Mouse (Mus musculus): ENCODE data around the gene Olfr552.
"Not testable (repeated sequence)": the region's sequence is repeated elsewhere in the genome, so short reads cannot be mapped to it uniquely, and the experiment has no call there.

Gene Olfr552

GRCm38 (mm10) chr7:102597378-102598031, at the start of gene Olfr552:
TSS of gene Olfr552 (plus strand) at chr7:102597770.
- no peak for DNase-seq (ENCODE audit: low spot score in 2 of 2)

GRCm38 (mm10) chr7:102549570-102549969, 48.0 kb upstream of the Olfr552 start, which contains the start of gene Olfr549:
TSS of gene Olfr549 (plus strand) at chr7:102549870.
- no peak for DNase-seq (ENCODE audit: low spot score in 2 of 2)

- DNase-seq (ENCODE audit: low spot score in 2 of 2), result no peak
Measured at GRCm38 (mm10) chr7:102553279-102553678, 44.3 kb upstream of the Olfr552 start.

GRCm38 (mm10) chr7:102564999-102565997, 32.3 kb upstream of the Olfr552 start, which contains the start of gene Trim21:
TSS of gene Trim21 (minus strand) at chr7:102565486.
- peak in 1 of 2 experiments; percentile 37 for DNase-seq (ENCODE audit: low spot score in 2 of 2)

DNA sequence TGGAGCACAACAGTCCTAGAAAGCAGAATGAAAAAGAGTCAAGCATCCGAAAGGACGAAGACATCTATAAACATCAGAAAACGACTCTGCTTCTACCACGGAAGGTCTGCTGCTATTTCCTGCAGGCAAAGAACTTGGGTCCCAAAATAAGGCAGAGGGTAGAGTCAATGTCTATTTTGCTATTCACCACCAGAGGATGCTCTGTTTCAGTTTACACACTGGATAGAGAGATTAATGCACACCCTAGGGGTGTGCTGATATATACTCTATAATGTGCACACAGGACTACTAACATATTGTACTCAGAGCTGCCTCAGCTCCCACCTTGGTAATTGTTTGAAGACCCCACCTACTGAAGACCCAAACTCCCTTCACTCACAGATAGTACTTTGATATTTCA, 31.4 kb upstream of the Olfr552 start:
- no peak for DNase-seq (ENCODE audit: low spot score in 2 of 2)

GRCm38 (mm10) chr7:102571142-102571541, 26.4 kb upstream of the Olfr552 start, which contains the start of gene Olfr550:
TSS of gene Olfr550 (plus strand) at chr7:102571442.
- no peak for DNase-seq (ENCODE audit: low spot score in 2 of 2)

GRCm38 (mm10) chr7:102573174-102573830, 24.3 kb upstream of the Olfr552 start:
- no peak for DNase-seq (ENCODE audit: low spot score in 2 of 2)

DNA sequence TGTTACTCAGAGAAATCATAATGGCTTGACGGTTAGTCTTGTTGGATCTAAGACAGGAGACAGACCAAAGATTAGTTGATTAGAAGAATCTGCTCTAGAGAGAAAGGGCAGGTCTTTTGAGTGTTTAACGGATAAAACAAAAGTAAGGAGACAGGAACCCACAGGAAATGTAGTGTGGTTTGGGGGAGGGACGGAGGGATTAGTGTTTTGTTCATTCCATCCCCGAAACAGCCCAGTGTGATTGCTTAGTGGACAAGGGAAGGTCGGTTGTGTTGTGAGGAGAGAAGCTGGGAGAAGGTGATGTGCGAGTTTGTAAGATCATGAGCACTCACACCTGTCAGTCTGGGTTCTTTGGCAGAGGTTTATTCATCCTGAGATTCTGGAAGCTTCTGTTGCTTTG, 21.6 kb upstream of the Olfr552 start:
- no peak for DNase-seq (ENCODE audit: low spot score in 2 of 2)

- no peak for DNase-seq (ENCODE audit: low spot score in 2 of 2)
Measured at GRCm38 (mm10) chr7:102591786-102592185, 5.8 kb upstream of the Olfr552 start, which contains the start of gene Olfr551. TSS of gene Olfr551 (minus strand) at chr7:102591886.

GRCm38 (mm10) chr7:102618118-102618517, 20.5 kb downstream of the Olfr552 start, which contains the start of gene Olfr553:
TSS of gene Olfr553 (minus strand) at chr7:102618218.
- no peak for DNase-seq (ENCODE audit: low spot score in 2 of 2)

DNA sequence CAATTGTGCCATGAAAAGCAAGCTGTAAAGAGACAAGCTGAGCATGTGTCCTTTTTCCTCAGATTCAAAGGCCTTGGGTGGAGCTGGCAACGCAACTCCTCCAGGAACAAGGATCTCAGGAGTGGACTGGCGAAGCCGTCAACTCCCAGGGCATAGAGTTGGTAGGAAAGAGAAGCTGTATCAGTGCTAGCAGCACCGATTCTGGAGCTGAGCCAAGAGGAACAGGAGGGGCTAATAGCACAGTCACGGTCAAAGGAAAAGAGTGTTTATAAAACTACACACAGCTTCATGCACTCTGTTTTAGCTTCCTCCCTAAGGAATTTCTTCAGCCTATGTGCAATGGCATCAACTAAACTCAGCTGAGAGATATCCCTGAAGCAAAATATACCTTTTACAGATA, 22.0 kb downstream of the Olfr552 start:
- DNase-seq (ENCODE audit: low spot score in 2 of 2), result no peak

DNA sequence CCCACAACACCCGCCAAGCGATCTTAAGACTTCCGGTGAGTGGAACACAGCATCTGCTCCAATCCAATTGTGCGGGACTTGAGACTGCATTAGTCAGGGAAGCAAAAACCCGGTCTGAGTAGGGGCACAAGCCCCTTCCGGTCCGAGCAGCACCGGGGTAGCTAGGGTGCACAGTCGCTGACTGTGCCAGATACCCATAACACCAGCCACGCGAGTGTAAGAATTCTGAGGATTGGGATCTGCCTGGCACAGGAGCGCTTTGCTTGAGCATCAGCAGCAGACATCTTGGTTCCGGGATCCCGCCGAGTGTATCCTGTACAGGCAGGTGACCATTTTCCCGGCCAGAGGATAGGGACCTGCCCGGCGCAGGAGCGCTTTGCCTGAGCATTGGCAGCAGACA, 22.8 kb downstream of the Olfr552 start:
- DNase-seq (ENCODE audit: low spot score in 2 of 2), result not testable (repeated sequence)

GRCm38 (mm10) chr7:102636665-102637064, 39.1 kb downstream of the Olfr552 start:
- peak in 1 of 2 experiments; percentile 30 for DNase-seq (ENCODE audit: low spot score in 2 of 2)

DNA sequence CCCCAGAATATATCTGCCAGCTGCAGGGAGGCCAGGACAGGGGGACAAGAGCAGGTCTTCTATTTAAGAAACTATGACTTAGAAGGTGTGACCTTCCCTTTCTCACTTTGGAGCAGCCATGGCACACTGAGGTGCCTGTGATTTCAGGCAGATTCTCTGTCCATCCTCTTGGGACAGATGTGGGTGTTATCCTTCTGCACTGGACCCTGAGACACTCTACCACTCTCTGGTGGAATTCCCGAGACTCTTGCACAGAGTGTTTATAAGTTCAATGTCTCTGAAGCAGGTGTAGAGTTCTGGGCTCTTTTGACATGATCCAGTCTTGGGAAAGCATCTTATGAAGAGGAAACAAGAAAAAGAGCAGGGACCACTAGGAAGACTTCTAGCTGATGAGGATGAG, 40.6 kb downstream of the Olfr552 start, which contains the start of gene Olfr554:
Olfr554 (plus strand) TSS at position 301 of the 400 bp plus-strand sequence.
- no peak for DNase-seq (ENCODE audit: low spot score in 2 of 2)

GRCm38 (mm10) chr7:102644945-102645344, 47.4 kb downstream of the Olfr552 start:
- not testable (repeated sequence) for DNase-seq (ENCODE audit: low spot score in 2 of 2)
